ENCODE assay signal across 9 mouse cellular contexts in genomic region chr1:66871591-66871990, GRCm38 (mm10). TPM values are rescaled to one million over a fixed set of nuclear protein-coding genes. Genes with fewer than 3 reads are reported as not detected.
DNase-seq lines count a peak whose midpoint lies in the region; ATAC-seq and TF ChIP-seq lines count a peak whose summit lies in the region.
"Had no signal": no experiment of that assay in that cellular context is flagged by ENCODE, and none has a peak within 500 bp of the region (broad histone marks: within the 10 kb centered on the region; RNA-seq: fewer than 3 reads in every experiment).

No protein-coding gene starts in this region.

- no peak overlapping the region for H3K4me3 ChIP-seq in forebrain, postnatal 0 days (ENCODE audit: low read depth, low read length)
- no peak overlapping the region for H3K4me3 ChIP-seq in forebrain, embryonic 12.5 days (replicated peaks)
- no peak overlapping the region for H3K4me3 ChIP-seq in heart, embryonic 14.5 days (ENCODE audit: control insufficient read depth in 1 of 2, insufficient read depth in 1 of 2, low read depth in 1 of 2, low read length in 2 of 2)
- H3K4me3 ChIP-seq: stomach, embryonic 15.5 days had no signal

- no peak overlapping the region for H3K9ac ChIP-seq in forebrain, postnatal 0 days
- H3K9ac ChIP-seq in forebrain, embryonic 12.5 days: no peak overlapping the region
- no peak overlapping the region for H3K9ac ChIP-seq in heart, embryonic 14.5 days (ENCODE audit: low read length)
- H3K9ac ChIP-seq: stomach, embryonic 15.5 days had no signal

- no peaks in the 10 kb centered on the region for H3K36me3 ChIP-seq in forebrain, postnatal 0 days (ENCODE audit: insufficient read depth)
- H3K36me3 ChIP-seq in forebrain, embryonic 12.5 days (replicated peaks): no peaks in the 10 kb centered on the region
- no peaks in the 10 kb centered on the region for H3K36me3 ChIP-seq in heart, embryonic 14.5 days (ENCODE audit: control insufficient read depth, insufficient read depth, low read length)
- H3K36me3 ChIP-seq: stomach, embryonic 15.5 days had no signal

- WGBS in forebrain, postnatal 0 days: 39% methylated on average over 7 of the region's 7 CpGs
- WGBS in forebrain, embryonic 12.5 days: 90% methylated on average over 7 of the region's 7 CpGs
- WGBS in heart, embryonic 14.5 days: 21% methylated on average over 7 of the region's 7 CpGs

- ATAC-seq in forebrain, postnatal 0 days: no peak; the same call in 1 of the 2 replicates
- ATAC-seq in forebrain, embryonic 12.5 days (ENCODE audit: low FRiP score): no peak
- no peak for ATAC-seq in heart, embryonic 14.5 days (ENCODE audit: insufficient number of reproducible peaks, insufficient read depth, low FRiP score, low read depth)
- no peak for ATAC-seq in erythroid progenitor cell, adult 5-6 weeks (replicated peaks; ENCODE audit: low FRiP score, poor library complexity, severe bottlenecking)

- H3K9me3 ChIP-seq in forebrain, postnatal 0 days (ENCODE audit: low read length): no peaks in the 10 kb centered on the region
- H3K9me3 ChIP-seq in forebrain, embryonic 12.5 days: no peaks in the 10 kb centered on the region
- H3K9me3 ChIP-seq in heart, embryonic 14.5 days (ENCODE audit: control insufficient read depth, low read length): no peaks in the 10 kb centered on the region
- H3K9me3 ChIP-seq: stomach, embryonic 15.5 days had no signal

- H3K4me1 ChIP-seq in forebrain, postnatal 0 days (ENCODE audit: insufficient read depth): no peaks in the 10 kb centered on the region
- no peaks in the 10 kb centered on the region for H3K4me1 ChIP-seq in forebrain, embryonic 12.5 days
- H3K4me1 ChIP-seq in heart, embryonic 14.5 days (ENCODE audit: control insufficient read depth in 2 of 2, insufficient read depth in 2 of 2, low read length in 2 of 2): peaks cover 7 to 15% of the 10 kb centered on the region in 2 experiments
- H3K4me1 ChIP-seq: stomach, embryonic 15.5 days had no signal

- no peak overlapping the region for H3K4me2 ChIP-seq in forebrain, postnatal 0 days (ENCODE audit: low read depth)
- H3K4me2 ChIP-seq in forebrain, embryonic 12.5 days: no peak overlapping the region
- peak overlapping the region; percentile 33 for H3K4me2 ChIP-seq in heart, embryonic 14.5 days (ENCODE audit: low read length)
- H3K4me2 ChIP-seq: stomach, embryonic 15.5 days had no signal

- H3K27me3 ChIP-seq in forebrain, postnatal 0 days (ENCODE audit: insufficient read depth, low read length): no peaks in the 10 kb centered on the region
- no peaks in the 10 kb centered on the region for H3K27me3 ChIP-seq in forebrain, embryonic 12.5 days
- H3K27me3 ChIP-seq in heart, embryonic 14.5 days (ENCODE audit: control insufficient read depth, insufficient read depth, low read length): no peaks in the 10 kb centered on the region
- H3K27me3 ChIP-seq: stomach, embryonic 15.5 days had no signal

- DNase-seq in forebrain, postnatal 0 days: peak; percentile 56
- peak; percentile 82 for DNase-seq in ovary, adult 18-20 months (ENCODE audit: low spot score)
- no peak for DNase-seq in ovary, postnatal 10 days (ENCODE audit: low spot score)
- peak; percentile 49 for DNase-seq in lung, postnatal 36 days
- DNase-seq in spleen, adult 18-20 months: no peak

- no peak for TF ChIP-seq CTCF in forebrain, postnatal 0 days (IDR thresholded peaks at IDR 0.05; ENCODE audit: low read depth)

- no peak overlapping the region for H3K27ac ChIP-seq in forebrain, postnatal 0 days (ENCODE audit: low read depth, low read length)
- H3K27ac ChIP-seq in forebrain, embryonic 12.5 days: no peak overlapping the region
- H3K27ac ChIP-seq in heart, embryonic 14.5 days (replicated peaks in 1 of 2; ENCODE audit: control insufficient read depth in 1 of 2, insufficient read depth in 1 of 2, low read depth in 2 of 2, low read length in 2 of 2): peak overlapping the region; percentile 85 to 89
- H3K27ac ChIP-seq: stomach, embryonic 15.5 days had no signal

RNA-seq across cellular contexts. Expression of gene Acadl, which starts 8.5 kb away (rescaled TPM):
- total RNA-seq in forebrain, postnatal 0 days (2014; rRNA removed): 8.6 and 9.8 TPM in 2 replicates
- 44.9 and 57.3 TPM in 2 replicates for polyA plus RNA-seq in forebrain, postnatal 0 days (2015; fragmentation: Nextera tagmentation; extraction: Ambion mirVana)
- polyA plus RNA-seq in forebrain, embryonic 12.5 days (2016; fragmentation: Nextera tagmentation; extraction: Ambion mirVana): 42.5 and 44.7 TPM in 2 replicates
- polyA plus RNA-seq in heart, embryonic 14.5 days (2014; fragmentation: Nextera tagmentation; extraction: Ambion mirVana): 720 and 759 TPM in 2 replicates
- 88.9 and 90.1 TPM in 2 replicates for total RNA-seq in erythroid progenitor cell, adult 5-6 weeks (2015; ENCODE audit: low replicate concordance)
- 59.4 and 85.7 TPM in 2 replicates for total RNA-seq in erythroid progenitor cell, adult 5-6 weeks (2017; ENCODE audit: low replicate concordance)

RNA-seq across cellular contexts. Expression of gene Kansl1l, which starts 54.2 kb away (rescaled TPM):
- 29.9 and 35.2 TPM in 2 replicates for total RNA-seq in forebrain, postnatal 0 days (2014; rRNA removed)
- polyA plus RNA-seq in forebrain, postnatal 0 days (2015; fragmentation: Nextera tagmentation; extraction: Ambion mirVana): 4.6 and 7.4 TPM in 2 replicates
- polyA plus RNA-seq in forebrain, embryonic 12.5 days (2016; fragmentation: Nextera tagmentation; extraction: Ambion mirVana): 15.6 and 17.2 TPM in 2 replicates
- 10.5 and 13.8 TPM in 2 replicates for polyA plus RNA-seq in heart, embryonic 14.5 days (2014; fragmentation: Nextera tagmentation; extraction: Ambion mirVana)
- total RNA-seq in erythroid progenitor cell, adult 5-6 weeks (2015; ENCODE audit: low replicate concordance): 18.7 and 41.9 TPM in 2 replicates
- total RNA-seq in erythroid progenitor cell, adult 5-6 weeks (2017; ENCODE audit: low replicate concordance): 19.5 and 21.9 TPM in 2 replicates

Comparison
In these comparisons a context has a peak if more than half of its experiments do, and no peak if none do; other contexts are left out.
1. DNase-seq: peak in forebrain, postnatal 0 days (single experiment), ovary, adult 18-20 months (single experiment) and lung, postnatal 36 days (single experiment); none in ovary, postnatal 10 days (single experiment) and spleen, adult 18-20 months (0 of 2).
2. H3K27ac ChIP-seq: peak in heart, embryonic 14.5 days (2 of 2); none in forebrain, postnatal 0 days (single experiment) and forebrain, embryonic 12.5 days (single experiment).
3. RNA of gene Acadl, which starts 8.5 kb away (polyA plus RNA-seq): 720 to 759 TPM in heart, embryonic 14.5 days; 44.9 to 57.3 TPM in forebrain, postnatal 0 days and 42.5 to 44.7 TPM in forebrain, embryonic 12.5 days; every median in the first group is over 10 times any median in the second.